Mouse (Mus musculus): ENCODE measurements at regions not wholly inside any gene's neighbourhood (a gene's known extent, or its start where the extent isn't known, plus 50 kb on each side); places are given as distances from the start of the nearest gene placed in this dataset.

GRCm38 (mm10) chr16:93458011-93458585 lies 145.8 kb downstream of the Setd4 start:
- DNase-seq: no peak

GRCm38 (mm10) chr16:93456706-93457425 lies 147.0 kb downstream of the Setd4 start:
- no peak for DNase-seq

GRCm38 (mm10) chr16:93454080-93454997 lies 149.5 kb downstream of the Setd4 start:
- peak; percentile 86 for DNase-seq

- no peak for DNase-seq
Measured at GRCm38 (mm10) chr16:93453056-93453455, 150.8 kb downstream of the Setd4 start.

GRCm38 (mm10) chr16:93450896-93451295 lies 153.0 kb downstream of the Setd4 start:
- no peak for DNase-seq

- DNase-seq: no peak
Measured at GRCm38 (mm10) chr16:93449925-93450324, 153.9 kb downstream of the Setd4 start.

- no peak for DNase-seq
Measured at GRCm38 (mm10) chr16:93448124-93448523, 155.7 kb downstream of the Setd4 start.

- no peak for DNase-seq
Measured at GRCm38 (mm10) chr16:93446970-93447369, 156.9 kb downstream of the Setd4 start.

GRCm38 (mm10) chr16:93446206-93446605 lies 157.7 kb downstream of the Setd4 start:
- no peak for DNase-seq

GRCm38 (mm10) chr16:93442837-93443236 lies 161.0 kb downstream of the Setd4 start:
- DNase-seq: peak; percentile 50

GRCm38 (mm10) chr16:93437608-93438425 lies 166.0 kb downstream of the Setd4 start:
- no peak for DNase-seq

- DNase-seq: no peak
Measured at GRCm38 (mm10) chr16:93436732-93437131, 167.1 kb downstream of the Setd4 start.

GRCm38 (mm10) chr16:93431316-93431715 lies 172.5 kb downstream of the Setd4 start:
- no peak for DNase-seq

- DNase-seq: no peak
Measured at GRCm38 (mm10) chr16:93429324-93429781, 174.5 kb downstream of the Setd4 start.

- DNase-seq: peak; percentile 77
Measured at GRCm38 (mm10) chr16:93427264-93427663, 176.6 kb downstream of the Setd4 start.

GRCm38 (mm10) chr16:93425731-93426130 lies 178.1 kb downstream of the Setd4 start:
- DNase-seq: no peak

- no peak for DNase-seq
Measured at GRCm38 (mm10) chr16:93423174-93423573, 180.7 kb downstream of the Setd4 start.

- DNase-seq: no peak
Measured at GRCm38 (mm10) chr16:93422221-93422620, 181.6 kb downstream of the Setd4 start.

GRCm38 (mm10) chr16:93418246-93418645 lies 185.6 kb downstream of the Setd4 start:
- DNase-seq: no peak

GRCm38 (mm10) chr16:93417831-93418230 lies 186.0 kb downstream of the Setd4 start:
- DNase-seq: no peak

- no peak for DNase-seq
Measured at GRCm38 (mm10) chr16:93392024-93392675, 211.7 kb downstream of the Setd4 start.

All from heart, postnatal 4 days (tissue).